Mouse (Mus musculus): ENCODE data around the gene Dmac1.

Dmac1 gene

GRCm38 (mm10) chr4:75277467-75278196 is 473 bp downstream of the Dmac1 start:
- Histone ChIP-seq H3K9me3 (ENCODE audit: low read length) (no peaks in the 10 kb centered on the region), H3K4me3 (replicated peaks; ENCODE audit: low read length) (peak overlapping the region; percentile 96), H3K36me3 (ENCODE audit: insufficient read depth, low read length) (peaks cover 10% of the 10 kb centered on the region), H3K27me3 (ENCODE audit: insufficient read depth, low read length) (no peaks in the 10 kb centered on the region), H3K4me1 (replicated peaks; ENCODE audit: low read depth, low read length) (peaks cover 5% of the 10 kb centered on the region)
- TF ChIP-seq NANOG (IDR thresholded peaks at IDR 0.05; ENCODE audit: borderline replicate concordance, low read length) = no peak
- no peak for TF ChIP-seq CTCF (conservative IDR thresholded peaks at IDR 0.05; ENCODE audit: low read length)
- TF ChIP-seq POU5F1 (IDR thresholded peaks at IDR 0.05; ENCODE audit: borderline replicate concordance, low read length) = no peak

- H3K27me3 ChIP-seq (ENCODE audit: insufficient read depth, low read length) = no peaks in the 10 kb centered on the region
- no peaks in the 10 kb centered on the region for H3K9me3 ChIP-seq (ENCODE audit: low read length)
- peaks cover 5% of the 10 kb centered on the region for H3K4me1 ChIP-seq (replicated peaks; ENCODE audit: low read depth, low read length)
- TF ChIP-seq CTCF (conservative IDR thresholded peaks at IDR 0.05; ENCODE audit: low read length) (no peak), NANOG (IDR thresholded peaks at IDR 0.05; ENCODE audit: borderline replicate concordance, low read length) (no peak), POU5F1 (IDR thresholded peaks at IDR 0.05; ENCODE audit: borderline replicate concordance, low read length) (no peak)
- H3K4me3 ChIP-seq (replicated peaks; ENCODE audit: low read length) = no peak overlapping the region
- H3K36me3 ChIP-seq (ENCODE audit: insufficient read depth, low read length) = peaks cover 10% of the 10 kb centered on the region
These were observed 2.4 kb downstream of the Dmac1 start for GRCm38 (mm10) chr4:75275737-75276136.

GRCm38 (mm10) chr4:75267866-75268265 is 10.2 kb downstream of the Dmac1 start:
- Histone ChIP-seq H3K36me3 (ENCODE audit: insufficient read depth, low read length) (no peaks in the 10 kb centered on the region), H3K4me3 (replicated peaks; ENCODE audit: low read length) (no peak overlapping the region), H3K4me1 (replicated peaks; ENCODE audit: low read depth, low read length) (peaks cover 16% of the 10 kb centered on the region), H3K9me3 (ENCODE audit: low read length) (no peaks in the 10 kb centered on the region), H3K27me3 (ENCODE audit: insufficient read depth, low read length) (no peaks in the 10 kb centered on the region)
- no peak for TF ChIP-seq POU5F1 (IDR thresholded peaks at IDR 0.05; ENCODE audit: borderline replicate concordance, low read length)
- no peak for TF ChIP-seq CTCF (conservative IDR thresholded peaks at IDR 0.05; ENCODE audit: low read length)
- no peak for TF ChIP-seq NANOG (IDR thresholded peaks at IDR 0.05; ENCODE audit: borderline replicate concordance, low read length)

- peaks cover 16% of the 10 kb centered on the region for H3K4me1 ChIP-seq (replicated peaks; ENCODE audit: low read depth, low read length)
- TF ChIP-seq CTCF (conservative IDR thresholded peaks at IDR 0.05; ENCODE audit: low read length) = no peak
- TF ChIP-seq NANOG (IDR thresholded peaks at IDR 0.05; ENCODE audit: borderline replicate concordance, low read length) = peak; percentile 90
- no peaks in the 10 kb centered on the region for H3K27me3 ChIP-seq (ENCODE audit: insufficient read depth, low read length)
- H3K4me3 ChIP-seq (replicated peaks; ENCODE audit: low read length) = no peak overlapping the region
- no peaks in the 10 kb centered on the region for H3K9me3 ChIP-seq (ENCODE audit: low read length)
- H3K36me3 ChIP-seq (ENCODE audit: insufficient read depth, low read length) = no peaks in the 10 kb centered on the region
These were observed 11.1 kb downstream of the Dmac1 start for GRCm38 (mm10) chr4:75266773-75267550.

GRCm38 (mm10) chr4:75264219-75264618 is 13.9 kb downstream of the Dmac1 start:
- Histone ChIP-seq H3K4me1 (replicated peaks; ENCODE audit: low read depth, low read length) (peaks cover 16% of the 10 kb centered on the region), H3K27me3 (ENCODE audit: insufficient read depth, low read length) (no peaks in the 10 kb centered on the region), H3K9me3 (ENCODE audit: low read length) (no peaks in the 10 kb centered on the region), H3K36me3 (ENCODE audit: insufficient read depth, low read length) (no peaks in the 10 kb centered on the region), H3K4me3 (replicated peaks; ENCODE audit: low read length) (no peak overlapping the region)
- TF ChIP-seq NANOG (IDR thresholded peaks at IDR 0.05; ENCODE audit: borderline replicate concordance, low read length) (no peak), CTCF (conservative IDR thresholded peaks at IDR 0.05; ENCODE audit: low read length) (no peak), POU5F1 (IDR thresholded peaks at IDR 0.05; ENCODE audit: borderline replicate concordance, low read length) (no peak)

GRCm38 (mm10) chr4:75263556-75264129 is 14.5 kb downstream of the Dmac1 start:
- H3K4me1 ChIP-seq (replicated peaks; ENCODE audit: low read depth, low read length) = peaks cover 16% of the 10 kb centered on the region
- H3K9me3 ChIP-seq (ENCODE audit: low read length) = no peaks in the 10 kb centered on the region
- H3K4me3 ChIP-seq (replicated peaks; ENCODE audit: low read length) = no peak overlapping the region
- H3K27me3 ChIP-seq (ENCODE audit: insufficient read depth, low read length) = no peaks in the 10 kb centered on the region
- TF ChIP-seq POU5F1 (IDR thresholded peaks at IDR 0.05; ENCODE audit: borderline replicate concordance, low read length) (no peak), NANOG (IDR thresholded peaks at IDR 0.05; ENCODE audit: borderline replicate concordance, low read length) (no peak), CTCF (conservative IDR thresholded peaks at IDR 0.05; ENCODE audit: low read length) (no peak)
- no peaks in the 10 kb centered on the region for H3K36me3 ChIP-seq (ENCODE audit: insufficient read depth, low read length)

GRCm38 (mm10) chr4:75262423-75262822 is 15.7 kb downstream of the Dmac1 start:
- TF ChIP-seq POU5F1 (IDR thresholded peaks at IDR 0.05; ENCODE audit: borderline replicate concordance, low read length) = no peak
- no peak for TF ChIP-seq CTCF (conservative IDR thresholded peaks at IDR 0.05; ENCODE audit: low read length)
- TF ChIP-seq NANOG (IDR thresholded peaks at IDR 0.05; ENCODE audit: borderline replicate concordance, low read length) = no peak
- peaks cover 10% of the 10 kb centered on the region for H3K4me1 ChIP-seq (replicated peaks; ENCODE audit: low read depth, low read length)
- H3K9me3 ChIP-seq (ENCODE audit: low read length) = no peaks in the 10 kb centered on the region
- no peaks in the 10 kb centered on the region for H3K36me3 ChIP-seq (ENCODE audit: insufficient read depth, low read length)
- no peak overlapping the region for H3K4me3 ChIP-seq (replicated peaks; ENCODE audit: low read length)
- no peaks in the 10 kb centered on the region for H3K27me3 ChIP-seq (ENCODE audit: insufficient read depth, low read length)

- Histone ChIP-seq H3K9me3 (ENCODE audit: low read length) (no peaks in the 10 kb centered on the region), H3K4me3 (replicated peaks; ENCODE audit: low read length) (no peak overlapping the region), H3K36me3 (ENCODE audit: insufficient read depth, low read length) (no peaks in the 10 kb centered on the region), H3K27me3 (ENCODE audit: insufficient read depth, low read length) (no peaks in the 10 kb centered on the region), H3K4me1 (replicated peaks; ENCODE audit: low read depth, low read length) (peaks cover 5% of the 10 kb centered on the region)
- TF ChIP-seq NANOG (IDR thresholded peaks at IDR 0.05; ENCODE audit: borderline replicate concordance, low read length) = no peak
- no peak for TF ChIP-seq POU5F1 (IDR thresholded peaks at IDR 0.05; ENCODE audit: borderline replicate concordance, low read length)
- no peak for TF ChIP-seq CTCF (conservative IDR thresholded peaks at IDR 0.05; ENCODE audit: low read length)
These were observed 17.9 kb downstream of the Dmac1 start for GRCm38 (mm10) chr4:75260156-75260555.

Measured in E14TG2a.4 (cell line).